In genomic region chr13:8203477-8203813, GRCm38 (mm10) we compare ENCODE assay signal across 9 mouse cellular contexts. TPM values are rescaled to one million over a fixed set of nuclear protein-coding genes. Genes with fewer than 3 reads are reported as not detected.
DNase-seq lines count a peak whose midpoint lies in the region; ATAC-seq and TF ChIP-seq lines count a peak whose summit lies in the region.
"Had no signal": no experiment of that assay in that cellular context is flagged by ENCODE, and none has a peak within 500 bp of the region (broad histone marks: within the 10 kb centered on the region; RNA-seq: fewer than 3 reads in every experiment).

No protein-coding gene starts in this region.

- no peak for TF ChIP-seq POLR2A in thymus, adult 2 months (IDR thresholded peaks at IDR 0.05; ENCODE audit: control insufficient read depth, extremely low read depth, insufficient read depth, low read length, poor library complexity)

- peak overlapping the region; percentile 59 for H3K4me2 ChIP-seq in liver, embryonic 11.5 days
- H3K4me2 ChIP-seq in intestine, postnatal 0 days (replicated peaks; ENCODE audit: low read depth): peak overlapping the region; percentile 51; the same call in 1 of the 2 replicates
- H3K4me2 ChIP-seq in stomach, embryonic 14.5 days (replicated peaks; ENCODE audit: low read depth, low read length): peak overlapping the region; percentile 60

- no peak overlapping the region for H3K27ac ChIP-seq in liver, embryonic 11.5 days (ENCODE audit: low read depth, low read length)
- no peak overlapping the region for H3K27ac ChIP-seq in intestine, postnatal 0 days (ENCODE audit: low read depth, low read length)
- no peak overlapping the region for H3K27ac ChIP-seq in stomach, embryonic 14.5 days (ENCODE audit: low read length)
- H3K27ac ChIP-seq in thymus, adult 2 months (ENCODE audit: control insufficient read depth, insufficient read depth, low read length): no peak overlapping the region

- no peak for ATAC-seq in liver, embryonic 11.5 days (replicated peaks; ENCODE audit: low FRiP score)
- no peak for ATAC-seq in intestine, postnatal 0 days
- no peak for ATAC-seq in stomach, embryonic 14.5 days (ENCODE audit: insufficient number of reproducible peaks, insufficient read depth, low FRiP score, low read depth)

- no peak for TF ChIP-seq CTCF in intestine, postnatal 0 days (IDR thresholded peaks at IDR 0.05; ENCODE audit: low read depth)
- no peak for TF ChIP-seq CTCF in thymus, adult 2 months (IDR thresholded peaks at IDR 0.05; ENCODE audit: borderline replicate concordance, control insufficient read depth, extremely low read depth, insufficient read depth, low read length, poor library complexity)

- no peaks in the 10 kb centered on the region for H3K9me3 ChIP-seq in liver, embryonic 11.5 days (ENCODE audit: control insufficient read depth, low read length)
- no peaks in the 10 kb centered on the region for H3K9me3 ChIP-seq in intestine, postnatal 0 days (ENCODE audit: control insufficient read depth)
- H3K9me3 ChIP-seq in stomach, embryonic 14.5 days (ENCODE audit: control insufficient read depth, low read depth, low read length): no peaks in the 10 kb centered on the region

- no peaks in the 10 kb centered on the region for H3K36me3 ChIP-seq in liver, embryonic 11.5 days (ENCODE audit: control insufficient read depth, insufficient read depth, low read length)
- no peaks in the 10 kb centered on the region for H3K36me3 ChIP-seq in intestine, postnatal 0 days (ENCODE audit: control insufficient read depth, insufficient read depth)
- H3K36me3 ChIP-seq in stomach, embryonic 14.5 days (ENCODE audit: control insufficient read depth, insufficient read depth, low read length): no peaks in the 10 kb centered on the region
- no peaks in the 10 kb centered on the region for H3K36me3 ChIP-seq in thymus, adult 2 months (ENCODE audit: control insufficient read depth, insufficient read depth, low read length)

- H3K9ac ChIP-seq in liver, embryonic 11.5 days (ENCODE audit: low read depth, low read length): no peak overlapping the region
- H3K9ac ChIP-seq in intestine, postnatal 0 days (ENCODE audit: low read depth, low read length): no peak overlapping the region
- peak overlapping the region; percentile 6; the same call in 1 of the 2 replicates for H3K9ac ChIP-seq in stomach, embryonic 14.5 days (replicated peaks; ENCODE audit: low read depth, low read length)

- peaks cover 11% of the 10 kb centered on the region for H3K27me3 ChIP-seq in liver, embryonic 11.5 days (replicated peaks; ENCODE audit: control insufficient read depth, insufficient read depth, low read length)
- peaks cover 5% of the 10 kb centered on the region for H3K27me3 ChIP-seq in intestine, postnatal 0 days (replicated peaks; ENCODE audit: control insufficient read depth, insufficient read depth, low read length)
- H3K27me3 ChIP-seq in stomach, embryonic 14.5 days (ENCODE audit: control insufficient read depth, insufficient read depth, low read length): no peaks in the 10 kb centered on the region
- H3K27me3 ChIP-seq in thymus, adult 2 months (ENCODE audit: control insufficient read depth, insufficient read depth, low read length): no peaks in the 10 kb centered on the region

- H3K4me1 ChIP-seq in liver, embryonic 11.5 days (replicated peaks; ENCODE audit: control insufficient read depth, insufficient read depth, low read length): no peaks in the 10 kb centered on the region
- H3K4me1 ChIP-seq in intestine, postnatal 0 days (replicated peaks; ENCODE audit: control insufficient read depth, insufficient read depth, low read length): no peaks in the 10 kb centered on the region
- no peaks in the 10 kb centered on the region for H3K4me1 ChIP-seq in stomach, embryonic 14.5 days (ENCODE audit: control insufficient read depth, insufficient read depth, low read length)
- H3K4me1 ChIP-seq in thymus, adult 2 months (replicated peaks; ENCODE audit: control insufficient read depth, insufficient read depth, low read length): no peaks in the 10 kb centered on the region

- peak; percentile 6 for DNase-seq in cerebellum, adult 9-11 months
- DNase-seq in cerebellum, adult 9-10 months: no peak
- no peak for DNase-seq in liver, embryonic 11.5 days (ENCODE audit: low spot score)
- no peak for DNase-seq in liver
- DNase-seq in yolk sac, embryonic 10.5 days (ENCODE audit: low spot score): no peak
- no peak for DNase-seq in thymus, adult 2 months

- no peak overlapping the region; the same call in 1 of the 2 replicates for H3K4me3 ChIP-seq in liver, embryonic 11.5 days (ENCODE audit: low read depth, low read length)
- peak overlapping the region; percentile 25 for H3K4me3 ChIP-seq in intestine, postnatal 0 days (ENCODE audit: low read depth, low read length)
- H3K4me3 ChIP-seq in stomach, embryonic 14.5 days (ENCODE audit: low read depth, low read length): peak overlapping the region; percentile 32
- H3K4me3 ChIP-seq in thymus, adult 2 months (ENCODE audit: control insufficient read depth, insufficient read depth, low read length): no peak overlapping the region

- 14% methylated on average over 4 of the region's 4 CpGs for WGBS in liver, embryonic 11.5 days
- WGBS in intestine, postnatal 0 days: 10% methylated on average over 4 of the region's 4 CpGs
- 7% methylated on average over 4 of the region's 4 CpGs for WGBS in stomach, embryonic 14.5 days
- 17% methylated on average over 4 of the region's 4 CpGs for WGBS in thymus, adult 2 months

RNA-seq across cellular contexts. Expression of gene Adarb2, which starts 0.8 kb away (rescaled TPM):
- polyA plus RNA-seq in liver, embryonic 11.5 days (2014; fragmentation: Nextera tagmentation; extraction: Ambion mirVana): 0.48 and 0.60 TPM in 2 replicates
- polyA plus RNA-seq in intestine, postnatal 0 days (2015; fragmentation: Nextera tagmentation; extraction: Ambion mirVana): 0.14 and 0.22 TPM in 2 replicates
- 0.71 and 1.3 TPM in 2 replicates for polyA plus RNA-seq in stomach, embryonic 14.5 days (2014; fragmentation: Nextera tagmentation; extraction: Ambion mirVana)
- polyA plus RNA-seq in thymus, adult 2 months (2012; rRNA removed): not detected in 2 replicates
- polyA plus RNA-seq: large intestine, adult 2 months had no signal

Comparison
In these comparisons a context has a peak if more than half of its experiments do, and no peak if none do; other contexts are left out.
1. H3K4me3 ChIP-seq: peak in intestine, postnatal 0 days (single experiment) and stomach, embryonic 14.5 days (single experiment); none in liver, embryonic 11.5 days (single experiment) and thymus, adult 2 months (single experiment).
2. Peak in every context shown above with its lines, with median percentiles within 50 percentile points of each other: H3K4me2 ChIP-seq.